Mouse (Mus musculus) gastrocnemius, postnatal 10 days (tissue): Measurements from ENCODE around the gene Hist1h1a. TPM values are rescaled to one million over a fixed set of nuclear protein-coding genes. Genes with fewer than 3 reads are reported as not detected.
A peak's percentile ranks its signal among the peaks of the same experiment; 100 is the strongest.
"Not testable (repeated sequence)": the region's sequence is repeated elsewhere in the genome, so short reads cannot be mapped to it uniquely, and the experiment has no call there.

Experiments
- DNase-seq: peaks from one replicate; pipeline ENCODE4 v3.0.0; 2021; ENCODE audit warnings: mixed read lengths
- long read RNA-seq, 2 experiments: library from polyadenylated mRNA; stranded (forward); transcript quantifications; one replicate each; pipeline ENCODE4 v2.0.0; 2021
- total RNA-seq, 2 experiments: library from RNA; stranded (reverse); gene quantifications; 2 replicates each; pipeline ENCODE4 v1.2.3; 2021

The Hist1h1a gene
- 100 to 1,000 TPM; 124 to 147 TPM for total RNA-seq
- long read RNA-seq, experiment 1 = 0 reads
- long read RNA-seq, experiment 2 = 0 reads

DNA sequence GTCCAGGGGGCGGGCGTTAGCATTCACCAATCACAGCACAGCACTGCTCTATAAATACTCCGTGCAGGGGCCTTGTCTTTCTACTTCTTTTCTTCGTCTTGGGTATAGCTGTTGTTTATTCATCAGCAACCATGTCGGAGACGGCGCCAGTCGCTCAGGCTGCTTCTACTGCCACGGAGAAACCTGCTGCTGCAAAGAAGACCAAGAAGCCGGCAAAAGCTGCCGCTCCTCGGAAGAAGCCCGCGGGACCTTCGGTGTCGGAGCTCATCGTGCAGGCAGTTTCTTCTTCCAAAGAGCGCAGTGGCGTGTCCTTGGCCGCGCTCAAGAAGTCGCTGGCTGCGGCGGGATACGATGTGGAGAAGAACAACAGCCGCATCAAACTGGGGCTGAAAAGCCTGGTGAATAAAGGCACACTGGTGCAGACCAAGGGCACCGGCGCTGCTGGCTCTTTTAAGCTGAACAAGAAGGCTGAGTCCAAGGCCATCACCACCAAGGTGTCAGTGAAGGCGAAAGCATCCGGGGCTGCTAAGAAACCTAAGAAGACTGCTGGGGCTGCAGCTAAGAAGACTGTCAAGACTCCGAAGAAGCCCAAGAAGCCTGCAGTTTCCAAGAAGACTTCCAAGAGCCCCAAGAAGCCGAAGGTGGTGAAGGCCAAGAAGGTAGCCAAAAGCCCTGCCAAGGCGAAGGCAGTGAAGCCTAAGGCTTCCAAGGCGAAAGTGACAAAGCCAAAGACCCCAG is at the start of gene Hist1h1a:
Hist1h1a (plus strand) TSS at position 81 of the 738 bp plus-strand sequence.
- peak; percentile 72 for DNase-seq

GRCm38 (mm10) chr13:23716261-23717042 is 47.0 kb upstream of the Hist1h1a start:
- DNase-seq = no peak

DNA sequence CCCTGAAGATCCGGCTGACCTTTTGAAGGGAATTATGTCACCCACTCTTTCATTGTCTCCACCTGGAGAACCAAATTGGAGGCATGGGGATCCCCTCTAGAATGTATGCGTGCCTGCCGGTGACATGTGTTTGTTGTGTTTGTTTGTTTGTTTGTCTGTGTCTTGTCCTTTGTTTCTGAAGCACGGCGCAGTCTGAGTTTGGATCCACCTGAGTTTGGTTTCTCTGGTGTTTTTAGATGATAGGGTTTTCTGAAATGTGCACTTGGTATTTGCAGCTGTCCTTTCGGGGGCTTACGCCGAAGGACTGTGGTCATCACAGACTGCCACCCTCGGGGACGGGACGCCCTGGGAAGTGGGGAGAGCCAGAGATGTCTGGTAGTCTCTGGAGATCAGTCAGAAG is 46.3 kb upstream of the Hist1h1a start:
- DNase-seq = no peak

DNA sequence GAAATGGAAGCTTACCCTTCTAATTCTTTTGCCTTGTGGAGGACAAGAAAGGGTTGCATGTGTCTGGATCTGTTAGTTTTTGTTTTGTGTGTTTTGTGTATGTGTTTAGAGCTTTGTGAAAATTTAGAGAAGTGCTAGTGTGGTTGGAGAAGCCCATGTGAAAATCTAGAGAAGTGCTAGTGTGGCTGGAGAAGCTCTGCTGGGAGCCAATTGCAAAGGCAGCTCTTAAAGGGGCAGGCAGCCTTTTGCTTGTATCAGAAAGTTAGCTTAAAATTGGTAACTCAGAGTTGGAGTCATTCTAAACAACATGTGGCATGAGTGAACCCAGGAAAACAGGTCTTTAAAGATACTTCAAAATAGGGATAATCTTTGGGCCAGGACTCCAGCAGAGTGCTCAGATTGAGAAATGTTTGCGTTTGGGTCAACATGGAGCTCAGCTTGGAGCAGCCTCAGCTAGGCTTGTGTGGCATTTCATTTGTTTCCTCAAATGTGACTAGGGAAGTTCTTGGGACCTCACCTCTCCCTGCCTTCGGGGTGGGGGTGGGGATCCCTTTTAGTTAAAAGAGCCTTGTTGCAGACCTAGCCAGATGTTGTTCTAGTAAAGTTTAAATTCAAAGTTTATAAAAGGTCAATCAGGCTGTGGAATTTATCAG is 45.7 kb upstream of the Hist1h1a start:
- DNase-seq = not testable (repeated sequence)

DNA sequence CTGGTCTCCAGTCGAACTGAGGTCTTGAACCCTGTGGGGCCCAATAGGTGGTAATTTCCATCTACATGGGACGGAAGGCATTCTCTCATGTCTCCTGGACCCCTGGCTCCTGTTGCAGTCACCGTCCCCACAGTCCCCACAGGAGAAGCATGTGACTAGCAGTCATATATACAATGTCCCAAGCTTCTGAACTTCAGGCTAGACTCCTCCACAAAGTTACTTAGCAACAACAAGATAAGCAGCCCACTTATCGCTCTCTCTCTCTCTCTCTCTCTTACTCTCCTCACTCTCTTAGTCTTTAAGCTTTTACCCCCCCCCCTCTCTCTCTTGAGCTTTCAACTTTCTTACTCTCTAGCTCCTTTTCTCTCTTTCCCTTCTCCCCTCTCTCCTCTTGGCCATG is 39.2 kb upstream of the Hist1h1a start:
- no peak for DNase-seq

GRCm38 (mm10) chr13:23725213-23725612 is 38.3 kb upstream of the Hist1h1a start:
- DNase-seq = no peak

DNA sequence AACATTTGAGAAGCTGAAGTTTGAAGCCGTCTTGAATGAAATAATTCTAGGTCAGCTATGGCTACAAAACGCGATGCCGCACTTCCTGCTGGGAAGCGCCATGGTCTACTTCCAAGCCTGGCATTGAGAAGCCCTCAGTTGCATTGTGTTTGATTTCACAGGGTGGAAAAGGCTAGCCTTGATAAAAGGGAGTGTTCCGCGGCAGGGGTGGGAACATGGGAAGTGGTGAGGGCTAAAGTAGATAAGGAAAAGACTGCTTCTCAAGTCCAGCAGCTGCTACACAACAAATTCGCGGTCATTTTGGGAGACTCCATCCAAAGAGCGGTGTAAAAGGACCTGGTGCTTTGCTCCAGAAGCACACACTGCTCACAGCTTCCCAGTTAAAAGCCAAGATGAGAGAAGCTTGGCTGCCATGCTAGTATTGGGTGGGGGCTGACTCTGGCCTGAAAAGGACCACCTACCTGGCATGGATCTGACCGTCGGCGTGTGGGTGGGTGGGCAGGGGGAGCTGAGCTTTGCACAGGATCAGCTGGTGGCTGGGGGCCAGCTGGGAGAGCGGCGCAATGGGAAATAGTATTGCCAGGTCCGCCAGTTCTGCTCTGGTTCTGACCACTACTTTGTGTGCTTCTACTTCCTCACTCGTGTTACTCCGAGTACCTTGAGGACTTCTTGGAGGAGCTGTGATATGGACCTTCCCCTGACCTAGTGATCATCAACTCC is 34.8 kb upstream of the Hist1h1a start:
- no peak for DNase-seq

DNA sequence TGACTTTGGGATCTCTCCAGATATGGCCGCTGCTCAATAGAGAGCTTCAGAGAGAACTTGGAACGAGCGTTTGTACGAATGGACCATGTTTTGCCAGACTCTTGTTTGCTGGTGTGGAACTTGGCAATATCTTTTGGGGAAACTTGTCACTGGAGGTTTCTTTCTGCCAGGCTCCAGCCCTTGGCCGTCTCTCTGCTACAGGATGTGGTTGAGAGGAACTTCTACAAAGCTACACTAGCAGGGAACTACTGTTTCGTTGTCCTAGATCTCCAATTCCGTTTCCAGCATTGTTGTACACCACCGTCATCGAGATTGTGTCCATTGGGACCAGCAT is 34.3 kb upstream of the Hist1h1a start:
- no peak for DNase-seq

DNA sequence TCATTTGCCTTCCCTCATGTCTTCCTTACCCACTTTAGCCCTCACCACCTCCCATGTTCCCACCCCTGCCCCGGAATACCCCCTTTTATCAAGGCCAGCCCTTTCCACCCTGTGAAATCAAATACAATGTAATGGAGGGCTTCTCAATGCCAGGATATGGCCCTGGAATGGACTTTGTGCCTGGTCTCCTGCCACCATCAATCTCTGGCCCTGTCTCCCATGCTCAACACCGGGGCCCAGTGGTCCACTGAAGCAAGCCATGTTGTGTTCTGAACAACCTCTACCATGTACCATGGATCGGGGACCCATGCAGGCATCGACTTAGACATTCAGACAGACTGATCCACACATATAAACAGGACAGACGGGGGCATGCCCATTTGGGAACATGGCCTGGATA is 33.8 kb upstream of the Hist1h1a start:
- no peak for DNase-seq

DNA sequence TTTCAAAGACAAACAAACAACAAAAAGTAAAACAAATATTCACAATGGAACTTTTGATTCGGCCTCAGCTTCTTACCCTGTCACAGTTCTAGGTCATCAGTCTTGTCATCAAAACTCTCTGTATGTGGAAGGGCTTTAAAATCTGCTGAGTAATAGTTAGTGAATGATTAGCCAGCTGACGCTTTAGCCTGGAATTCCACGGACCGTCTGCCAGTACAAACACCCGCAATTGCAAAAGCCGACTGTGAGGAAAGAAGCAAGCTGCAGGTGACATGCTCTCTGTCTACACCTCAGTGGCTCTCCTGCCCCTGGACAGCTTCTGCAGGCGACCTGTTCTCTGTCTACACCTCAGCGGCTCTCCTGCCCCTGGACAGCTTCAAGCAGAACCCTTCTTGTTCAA is 33.0 kb upstream of the Hist1h1a start:
- DNase-seq = no peak

- no peak for DNase-seq
Observed at GRCm38 (mm10) chr13:23732156-23732804, 31.2 kb upstream of the Hist1h1a start.

- no peak for DNase-seq
Observed at GRCm38 (mm10) chr13:23737091-23737490, 26.4 kb upstream of the Hist1h1a start.

DNA sequence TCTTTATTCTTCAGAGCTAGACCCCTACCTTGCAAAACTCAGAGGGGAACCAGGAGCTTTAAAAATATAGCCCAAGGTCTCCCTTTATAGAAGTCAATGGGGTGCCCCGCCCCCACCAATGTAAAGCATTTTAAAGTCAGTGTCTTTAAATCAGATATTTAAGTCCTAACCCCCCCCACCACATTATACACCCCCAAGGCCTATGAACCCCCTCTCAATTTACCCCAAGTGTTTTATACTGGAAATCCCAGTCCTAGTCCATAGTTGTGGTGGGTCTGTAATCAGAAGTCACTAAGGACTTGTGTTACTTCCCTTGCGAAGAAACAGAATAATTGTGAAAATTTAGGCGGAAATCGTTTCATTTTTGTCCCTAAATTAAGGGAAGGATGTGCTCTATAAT is 25.4 kb upstream of the Hist1h1a start:
- DNase-seq = no peak

DNA sequence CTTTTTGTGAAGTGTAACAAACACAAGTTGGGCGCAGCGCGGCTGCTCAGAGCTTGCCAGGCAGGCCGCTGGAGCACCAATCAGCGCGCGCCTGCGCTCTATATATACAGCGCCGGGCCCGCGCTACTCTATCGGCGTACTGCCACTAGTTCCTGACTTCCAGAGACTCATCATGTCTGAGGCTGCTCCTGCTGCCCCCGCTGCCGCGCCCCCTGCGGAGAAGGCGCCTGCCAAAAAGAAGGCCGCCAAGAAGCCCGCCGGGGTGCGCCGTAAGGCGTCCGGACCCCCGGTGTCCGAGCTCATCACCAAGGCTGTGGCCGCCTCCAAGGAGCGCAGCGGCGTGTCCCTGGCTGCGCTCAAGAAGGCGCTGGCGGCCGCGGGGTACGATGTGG is 24.8 kb upstream of the Hist1h1a start, which contains the start of gene Hist1h1c:
Hist1h1c (plus strand) TSS at position 132 of the 392 bp plus-strand sequence.
- DNase-seq = peak; percentile 87

DNA sequence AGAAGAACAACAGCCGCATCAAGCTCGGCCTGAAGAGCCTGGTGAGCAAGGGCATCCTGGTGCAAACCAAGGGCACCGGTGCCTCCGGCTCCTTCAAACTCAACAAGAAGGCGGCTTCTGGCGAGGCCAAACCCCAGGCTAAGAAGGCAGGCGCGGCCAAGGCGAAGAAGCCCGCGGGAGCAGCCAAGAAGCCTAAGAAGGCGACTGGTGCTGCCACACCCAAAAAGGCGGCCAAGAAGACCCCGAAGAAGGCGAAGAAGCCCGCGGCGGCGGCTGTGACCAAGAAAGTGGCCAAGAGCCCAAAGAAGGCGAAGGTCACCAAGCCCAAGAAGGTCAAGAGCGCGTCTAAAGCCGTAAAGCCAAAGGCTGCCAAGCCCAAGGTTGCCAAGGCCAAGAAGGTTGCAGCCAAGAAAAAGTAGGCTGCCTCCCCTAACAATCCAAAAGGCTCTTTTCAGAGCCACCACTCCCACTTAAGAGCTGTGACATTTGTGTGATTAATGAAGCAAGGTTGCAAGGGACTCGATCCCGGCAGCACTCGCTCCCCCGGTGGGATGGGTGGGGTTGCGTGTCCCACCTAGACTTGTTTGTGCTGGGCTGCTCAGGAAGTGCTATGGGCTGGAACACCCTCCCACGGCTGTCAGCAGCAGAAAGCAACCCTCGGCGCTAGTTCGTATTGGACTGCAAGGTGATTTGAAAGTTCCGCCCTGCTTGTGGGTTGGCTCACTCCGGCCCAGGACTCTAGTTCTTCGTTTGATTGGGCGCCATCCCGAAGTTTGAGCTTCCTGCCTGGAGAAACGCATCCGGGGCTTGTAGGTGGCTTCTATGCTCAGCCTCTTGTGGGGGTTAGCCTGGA is 24.2 kb upstream of the Hist1h1a start:
- peak; percentile 78 for DNase-seq

- no peak for DNase-seq
Observed at GRCm38 (mm10) chr13:23739922-23740252, 23.6 kb upstream of the Hist1h1a start.

DNA sequence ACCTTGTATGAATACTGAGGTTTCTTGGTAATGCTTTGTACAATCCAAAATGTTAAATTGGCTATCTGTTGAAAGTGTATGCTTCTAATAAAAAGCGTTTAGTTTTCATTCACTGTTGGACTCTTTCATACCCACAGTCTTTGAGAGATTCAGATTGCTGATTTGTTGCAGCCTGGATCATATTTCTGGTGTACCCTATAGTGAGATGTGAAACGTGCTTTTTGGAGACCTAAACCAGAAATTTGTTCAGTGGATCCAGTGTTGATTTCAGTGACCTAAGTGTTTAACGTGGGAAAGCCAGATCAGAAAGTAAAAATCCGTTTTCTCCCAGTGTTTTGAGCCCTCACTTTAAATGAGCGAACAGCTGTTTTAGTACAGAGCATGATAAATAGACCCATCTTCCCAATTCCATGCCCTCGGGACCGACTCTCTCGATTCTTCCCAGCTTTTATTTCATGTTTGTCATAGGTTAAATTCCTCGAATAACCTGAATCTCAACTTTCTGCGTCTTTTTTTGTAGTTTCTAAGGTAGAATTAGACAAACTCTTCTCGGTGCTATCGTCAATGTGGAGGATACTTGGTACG is 23.1 kb upstream of the Hist1h1a start:
- no peak for DNase-seq

DNA sequence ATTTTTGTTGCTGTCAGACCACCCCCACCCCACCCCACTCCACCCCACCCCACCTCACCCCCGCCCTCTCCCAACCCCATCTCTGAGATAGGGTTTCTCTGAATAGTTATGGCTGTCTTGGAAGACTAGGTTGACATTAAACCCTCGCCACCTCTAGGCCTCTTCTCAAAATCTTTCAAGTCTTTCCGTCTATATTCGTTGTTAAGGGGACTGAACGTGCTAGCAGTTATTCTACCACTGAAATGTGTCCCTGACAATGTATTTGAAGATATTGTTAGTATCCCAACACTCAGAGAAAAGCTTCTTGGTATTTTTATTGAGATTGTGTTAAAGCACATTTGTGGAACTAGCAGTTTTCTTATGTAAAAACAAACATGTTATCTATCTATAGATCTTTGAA is 22.6 kb upstream of the Hist1h1a start:
- DNase-seq = no peak

DNA sequence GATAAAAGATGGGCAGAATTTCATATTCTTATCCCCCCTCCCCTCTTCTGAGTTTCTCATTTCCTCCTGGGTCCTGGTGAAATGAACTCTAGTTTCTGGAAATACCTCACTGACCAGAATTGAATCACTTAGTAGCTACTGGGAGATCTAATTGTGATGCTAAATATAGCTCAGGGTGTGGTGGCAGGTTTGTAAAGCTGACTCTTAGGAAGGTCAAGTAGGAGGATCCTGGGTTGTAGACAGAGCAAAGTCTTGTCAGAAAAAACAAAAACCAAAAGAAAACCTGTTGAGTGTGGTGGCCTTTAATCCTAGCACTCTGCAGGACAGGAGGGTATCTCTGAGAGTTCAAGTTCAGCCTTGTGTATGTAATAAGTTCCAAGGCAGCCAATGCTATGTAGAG is 21.5 kb upstream of the Hist1h1a start:
- DNase-seq = no peak

- no peak for DNase-seq
Observed at GRCm38 (mm10) chr13:23743215-23743614, 20.3 kb upstream of the Hist1h1a start.

GRCm38 (mm10) chr13:23743963-23744362 is 19.5 kb upstream of the Hist1h1a start:
- no peak for DNase-seq
